Mouse (Mus musculus) layer of hippocampus, postnatal 36 days (tissue): ENCODE measurements around the gene Plekhm3. TPM values are rescaled to one million over a fixed set of nuclear protein-coding genes. Genes with fewer than 3 reads are reported as not detected.
A peak's percentile ranks its signal among the peaks of the same experiment; 100 is the strongest.

Source experiments
- DNase-seq, 2 experiments: peaks; one replicate each; pipeline ENCODE4 v3.0.0; 2022
- total RNA-seq, 2 experiments: library from RNA; stranded (reverse); gene quantifications; 2 replicates each; pipeline ENCODE4 v1.2.3; 2021

Gene Plekhm3
- total RNA-seq, 2 experiments from 2014 or later = 30.7 to 35.0 TPM

GRCm38 (mm10) chr1:64757766-64758165 is 198.9 kb downstream of the Plekhm3 start:
- no peak for DNase-seq

DNA sequence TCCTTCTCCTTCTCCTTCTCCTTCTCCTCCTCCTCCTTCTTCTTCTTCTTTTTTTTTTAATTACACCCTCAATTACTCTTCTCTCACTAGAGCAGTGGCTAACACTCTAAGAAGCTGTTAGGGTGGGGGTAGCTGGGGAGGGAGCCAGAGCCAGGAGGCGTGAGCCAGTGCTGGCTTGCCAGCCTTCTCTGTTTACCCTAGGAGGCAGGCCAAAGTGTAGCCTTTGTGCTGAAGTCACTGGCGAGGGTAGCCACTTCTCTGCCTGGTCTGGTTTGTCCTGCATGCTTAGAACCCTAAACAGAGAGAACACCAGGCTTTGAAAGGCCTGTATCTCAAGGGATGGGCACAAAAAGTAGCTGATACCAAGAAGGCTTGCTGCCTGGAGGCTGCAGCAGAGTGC is 199.4 kb downstream of the Plekhm3 start:
- DNase-seq = no peak

- no peak for DNase-seq
Measured at GRCm38 (mm10) chr1:64756640-64757030, 200.0 kb downstream of the Plekhm3 start.

- DNase-seq = no peak
Measured at GRCm38 (mm10) chr1:64755971-64756639, 200.5 kb downstream of the Plekhm3 start.

GRCm38 (mm10) chr1:64754658-64755057 is 202.0 kb downstream of the Plekhm3 start:
- DNase-seq = no peak

DNA sequence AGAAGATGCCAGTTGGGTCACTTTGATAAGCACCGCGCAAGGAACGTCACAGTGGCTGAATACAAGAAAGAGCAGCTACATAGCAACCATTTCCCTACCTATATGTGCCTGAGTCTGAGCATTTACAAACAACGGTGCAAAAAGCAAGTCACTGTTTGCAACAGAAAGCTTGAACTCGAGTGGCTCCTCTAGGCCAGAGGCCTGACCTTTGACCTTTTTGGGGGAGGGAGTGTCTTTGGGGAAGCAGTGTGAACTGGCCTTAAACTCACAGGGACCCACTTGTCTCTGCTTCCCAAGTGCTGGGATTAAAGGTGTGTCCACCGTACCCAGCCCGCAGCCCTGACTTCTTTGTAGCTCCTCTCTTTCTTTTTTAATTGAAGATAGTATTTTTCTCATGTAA is 203.0 kb downstream of the Plekhm3 start:
- DNase-seq = no peak

DNA sequence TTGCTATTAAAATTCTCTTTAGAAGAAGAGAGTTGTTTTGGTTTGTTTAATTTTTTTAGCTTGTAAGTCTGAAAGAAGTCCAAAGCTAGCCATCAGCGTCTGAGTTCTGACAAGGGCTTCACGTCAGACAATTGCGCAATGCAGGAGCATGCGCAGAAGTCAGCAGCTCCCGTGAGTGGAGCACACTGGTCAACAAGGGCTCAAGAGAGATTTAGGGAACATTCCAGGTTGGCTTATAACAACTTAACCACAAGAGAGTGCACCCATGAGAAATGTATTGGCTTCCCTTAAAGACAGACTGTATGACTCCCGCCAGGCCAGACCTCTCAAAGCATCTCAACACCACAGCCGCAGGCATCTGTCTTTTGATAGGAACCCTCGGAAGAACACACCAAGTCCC is 203.5 kb downstream of the Plekhm3 start:
- no peak for DNase-seq

- DNase-seq = no peak
Measured at GRCm38 (mm10) chr1:64744616-64745015, 212.0 kb downstream of the Plekhm3 start.

- no peak for DNase-seq
Measured at GRCm38 (mm10) chr1:64742741-64743408, 213.7 kb downstream of the Plekhm3 start.

DNA sequence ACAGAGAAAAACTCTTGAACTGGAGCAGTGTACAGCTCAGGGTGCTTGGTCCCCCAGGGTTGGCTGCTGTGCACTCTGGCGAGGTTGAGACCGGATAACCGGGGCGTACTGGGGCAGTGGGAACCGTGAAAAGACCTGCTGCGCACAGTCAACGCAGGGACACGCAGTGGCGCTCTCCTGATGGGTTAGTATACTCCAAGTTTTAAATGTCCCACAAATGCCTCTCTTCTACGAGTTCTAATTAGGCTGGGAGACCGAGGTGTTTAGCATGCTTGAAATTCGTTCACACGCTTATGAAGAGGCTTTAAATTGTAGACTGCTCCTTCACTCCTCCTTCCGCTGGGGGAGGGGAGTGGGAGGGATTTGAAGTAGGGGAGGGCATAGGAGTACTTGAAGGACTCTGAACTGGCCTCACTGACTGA is 218.0 kb downstream of the Plekhm3 start:
- DNase-seq = no peak

DNA sequence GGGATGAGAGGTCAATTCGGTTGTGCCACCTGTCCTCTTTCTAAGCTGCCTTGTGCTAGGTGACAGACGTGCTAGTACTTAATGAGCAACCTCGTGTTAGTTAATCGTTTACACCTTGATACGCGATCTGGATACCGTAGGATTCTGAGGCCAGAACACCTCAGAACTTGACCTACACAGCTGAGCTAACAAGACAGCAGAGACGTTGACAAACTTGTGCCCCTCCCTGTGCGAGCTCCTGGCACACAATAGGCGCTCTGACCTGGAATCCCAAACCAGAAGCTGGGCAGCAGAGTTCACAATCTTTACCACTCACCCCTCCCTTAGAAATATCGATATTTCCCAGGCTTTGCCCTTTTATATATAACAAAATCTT is 218.5 kb downstream of the Plekhm3 start:
- DNase-seq = no peak

- peak; percentile 72 to 76 for DNase-seq
Measured at GRCm38 (mm10) chr1:64737502-64738179, 219.0 kb downstream of the Plekhm3 start, which contains the start of gene Fzd5. Fzd5 (minus strand) TSS chr1:64737751.

- DNase-seq = peak; percentile 4 to 11
Measured at GRCm38 (mm10) chr1:64736681-64737501, 219.7 kb downstream of the Plekhm3 start.

Other genes with a start within 250 kb of the Plekhm3 start
- under 1 TPM; 0.70 to 0.94 TPM for gene Fzd5, start 219.1 kb downstream of the Plekhm3 start, total RNA-seq
- gene Akr1cl, start 75.9 kb upstream of the Plekhm3 start, total RNA-seq = not detected
- gene Cryge, start 94.3 kb upstream of the Plekhm3 start, total RNA-seq = not detected
- not detected for gene Crygd, start 106.6 kb upstream of the Plekhm3 start, total RNA-seq
- not detected for gene Crygc, start 116.9 kb upstream of the Plekhm3 start, total RNA-seq
- gene Crygb, start 125.5 kb upstream of the Plekhm3 start, total RNA-seq = not detected
- 1 to 10 TPM; 1.1 to 1.8 TPM for gene Cryga, start 146.5 kb upstream of the Plekhm3 start, total RNA-seq
- not detected for gene Gm28845, start 162.7 kb upstream of the Plekhm3 start, total RNA-seq
- gene D630023F18Rik, start 166.4 kb upstream of the Plekhm3 start, total RNA-seq = 1 to 10 TPM; 7.9 to 9.9 TPM
- 10 to 100 TPM; 45.6 to 48.5 TPM for gene Idh1, start 229.7 kb upstream of the Plekhm3 start, total RNA-seq
- gene Pikfyve, start 229.9 kb upstream of the Plekhm3 start, total RNA-seq = 10 to 100 TPM; 41.9 to 44.0 TPM